Mouse (Mus musculus) urinary bladder, adult 18-20 months (tissue): ENCODE results near the gene Sobp.

Source experiments
- DNase-seq, 2 experiments: peaks; one replicate each; pipeline ENCODE4 v3.0.0; 2022; ENCODE audit warnings: low spot score in 2 of 2, mixed read lengths in 2 of 2

The Sobp gene

GRCm38 (mm10) chr10:43087421-43087820, 86.9 kb downstream of the Sobp start:
- DNase-seq: no peak

- DNase-seq: no peak
Measured at GRCm38 (mm10) chr10:43086888-43087287, 87.4 kb downstream of the Sobp start.

- no peak for DNase-seq
Measured at GRCm38 (mm10) chr10:43084087-43084366, 90.3 kb downstream of the Sobp start.

- no peak for DNase-seq
Measured at GRCm38 (mm10) chr10:43083288-43084086, 90.8 kb downstream of the Sobp start.

- no peak for DNase-seq
Measured at GRCm38 (mm10) chr10:43081316-43081715, 93.0 kb downstream of the Sobp start.

GRCm38 (mm10) chr10:43075535-43076152, 98.7 kb downstream of the Sobp start:
- DNase-seq: no peak

- DNase-seq: no peak
Measured at GRCm38 (mm10) chr10:43073281-43073680, 101.0 kb downstream of the Sobp start.

GRCm38 (mm10) chr10:43070893-43071292, 103.4 kb downstream of the Sobp start:
- DNase-seq: no peak

GRCm38 (mm10) chr10:43065331-43065730, 109.0 kb downstream of the Sobp start:
- DNase-seq: no peak

- DNase-seq: no peak
Measured at GRCm38 (mm10) chr10:43061519-43062105, 112.7 kb downstream of the Sobp start.

GRCm38 (mm10) chr10:43055405-43055804, 118.9 kb downstream of the Sobp start:
- no peak for DNase-seq

GRCm38 (mm10) chr10:43054776-43055175, 119.6 kb downstream of the Sobp start:
- DNase-seq: no peak

GRCm38 (mm10) chr10:43053861-43054560, 120.3 kb downstream of the Sobp start:
- no peak for DNase-seq

- no peak for DNase-seq
Measured at GRCm38 (mm10) chr10:43052462-43052861, 121.9 kb downstream of the Sobp start.

GRCm38 (mm10) chr10:43047804-43048348, 126.5 kb downstream of the Sobp start:
- no peak for DNase-seq

- no peak for DNase-seq
Measured at GRCm38 (mm10) chr10:43043351-43044209, 130.8 kb downstream of the Sobp start.

GRCm38 (mm10) chr10:43042591-43043327, 131.6 kb downstream of the Sobp start:
- no peak for DNase-seq

- no peak for DNase-seq
Measured at GRCm38 (mm10) chr10:43041794-43042193, 132.5 kb downstream of the Sobp start.

- no peak for DNase-seq
Measured at GRCm38 (mm10) chr10:43037455-43037793, 136.9 kb downstream of the Sobp start.

GRCm38 (mm10) chr10:43036646-43037454, 137.5 kb downstream of the Sobp start:
- DNase-seq: no peak
